ENCODE assay signal across 10 mouse cellular contexts in genomic region chr11:61564566-61564965, GRCm38 (mm10). TPM values are rescaled to one million over a fixed set of nuclear protein-coding genes. Genes with fewer than 3 reads are reported as not detected.
DNase-seq lines count a peak whose midpoint lies in the region; ATAC-seq and TF ChIP-seq lines count a peak whose summit lies in the region.
"Had no signal": no experiment of that assay in that cellular context is flagged by ENCODE, and none has a peak within 500 bp of the region (broad histone marks: within the 10 kb centered on the region; RNA-seq: fewer than 3 reads in every experiment).

No protein-coding gene starts in this region.

- H3K27me3 ChIP-seq in heart, adult 2 months (ENCODE audit: control insufficient read depth, insufficient read depth, low read length): no peaks in the 10 kb centered on the region
- no peaks in the 10 kb centered on the region for H3K27me3 ChIP-seq in heart, embryonic 10.5 days (ENCODE audit: insufficient read depth, poor library complexity, severe bottlenecking)
- H3K27me3 ChIP-seq in heart, postnatal 0 days (ENCODE audit: control insufficient read depth, insufficient read depth, low read length): no peaks in the 10 kb centered on the region

- no peak overlapping the region for H3K4me2 ChIP-seq in heart, postnatal 0 days (ENCODE audit: low read depth, low read length)

- peak; percentile 62 to 77 for DNase-seq in heart, adult 2 months
- DNase-seq in heart, embryonic 10.5 days (ENCODE audit: low spot score): no peak
- DNase-seq in 416B (ENCODE audit: low read depth): peak; percentile 5
- DNase-seq in heart, postnatal 0 days (ENCODE audit: low spot score): peak; percentile 19
- peak; percentile 77 for DNase-seq in skeletal muscle tissue, adult 2 months (ENCODE audit: low read depth, low spot score)

- H3K36me3 ChIP-seq in heart, adult 2 months (ENCODE audit: control insufficient read depth, insufficient read depth, low read length): peaks cover 48% of the 10 kb centered on the region
- no peaks in the 10 kb centered on the region for H3K36me3 ChIP-seq in heart, embryonic 10.5 days
- no peaks in the 10 kb centered on the region for H3K36me3 ChIP-seq in heart, postnatal 0 days (replicated peaks; ENCODE audit: control insufficient read depth, insufficient read depth, low read length)
- H3K36me3 ChIP-seq: G1E had no signal

- peak overlapping the region; percentile 62 for H3K27ac ChIP-seq in heart, adult 2 months
- H3K27ac ChIP-seq in heart, embryonic 10.5 days: no peak overlapping the region
- H3K27ac ChIP-seq in heart, postnatal 0 days (ENCODE audit: low read depth): 0 out of 2 replicates have a peak overlapping the region, but pooled peaks have one; percentile 9

- TF ChIP-seq EP300 in heart, adult 2 months (IDR thresholded peaks at IDR 0.05; ENCODE audit: insufficient read depth, low read depth, low read length): no peak
- TF ChIP-seq EP300 in heart, postnatal 0 days (IDR thresholded peaks at IDR 0.05; ENCODE audit: low read depth): no peak

- no peaks in the 10 kb centered on the region for H3K9me3 ChIP-seq in heart, embryonic 10.5 days
- no peaks in the 10 kb centered on the region for H3K9me3 ChIP-seq in heart, postnatal 0 days (replicated peaks; ENCODE audit: control insufficient read depth, low read length)
- H3K9me3 ChIP-seq: G1E had no signal

- peaks cover 19% of the 10 kb centered on the region for H3K79me2 ChIP-seq in heart, adult 2 months (replicated peaks; ENCODE audit: control insufficient read depth, insufficient read depth, low read length)

- intact Hi-C loops in heart, adult 2 months (cut with DNase I): no loop called here

- TF ChIP-seq POLR2A in heart, adult 2 months (IDR thresholded peaks at IDR 0.05; ENCODE audit: insufficient read depth, low read depth, low read length): no peak

- no peak overlapping the region for H3K4me3 ChIP-seq in heart, adult 2 months
- H3K4me3 ChIP-seq in heart, embryonic 10.5 days: no peak overlapping the region
- no peak overlapping the region for H3K4me3 ChIP-seq in heart, postnatal 0 days (ENCODE audit: low read depth, low read length)

- H3K4me1 ChIP-seq in heart, adult 2 months (ENCODE audit: control insufficient read depth, insufficient read depth, low read length): peaks cover 44% of the 10 kb centered on the region
- H3K4me1 ChIP-seq in heart, embryonic 10.5 days: peaks cover 42% of the 10 kb centered on the region
- peaks cover 28% of the 10 kb centered on the region; the same call in 1 of the 2 replicates for H3K4me1 ChIP-seq in heart, postnatal 0 days (ENCODE audit: control insufficient read depth, insufficient read depth)

- no peak for TF ChIP-seq CTCF in heart, adult 2 months (IDR thresholded peaks at IDR 0.05)
- TF ChIP-seq CTCF in heart, postnatal 0 days (IDR thresholded peaks at IDR 0.05; ENCODE audit: low read depth): no peak

- WGBS in heart, adult 2 months: 61% methylated on average over 2 of the region's 2 CpGs
- 87% methylated on average over 2 of the region's 2 CpGs for WGBS in heart, embryonic 10.5 days
- 85% methylated on average over 2 of the region's 2 CpGs for WGBS in heart, postnatal 0 days

- no peak overlapping the region for H3K9ac ChIP-seq in heart, adult 2 months (ENCODE audit: low read depth, low read length)
- H3K9ac ChIP-seq in heart, postnatal 0 days (replicated peaks; ENCODE audit: low read depth, low read length): no peak overlapping the region

- peak; percentile 68; the same call in 1 of the 2 replicates for ATAC-seq in cerebellum, adult (ENCODE audit: insufficient number of reproducible peaks, low FRiP score, low TSS enrichment)
- no peak for ATAC-seq in heart, postnatal 0 days (ENCODE audit: insufficient read depth, low read depth)
- ATAC-seq in megakaryocyte-erythroid progenitor cell, adult 5-6 weeks (replicated peaks; ENCODE audit: low FRiP score, low TSS enrichment, poor library complexity, severe bottlenecking): no peak
- no peak for ATAC-seq in granulocyte monocyte progenitor cell, adult 5-6 weeks (replicated peaks; ENCODE audit: poor library complexity, severe bottlenecking)

RNA-seq across cellular contexts. Expression of gene Epn2, which starts 14.9 kb away (rescaled TPM):
- total RNA-seq in heart, adult 2 months (2021): 10 to 100 TPM; 23.1 to 24.9 TPM
- 20.4 and 29.2 TPM in 2 replicates for polyA plus RNA-seq in heart, adult 2 months (2012; rRNA removed)
- 22.8 and 22.9 TPM in 2 replicates for polyA plus RNA-seq in heart, embryonic 10.5 days (2016; fragmentation: Nextera tagmentation; extraction: Ambion mirVana)
- 21.3 and 43.9 TPM in 2 replicates for total RNA-seq in heart, postnatal 0 days (2014; rRNA removed; ENCODE audit: low replicate concordance)
- 16.3 and 19.3 TPM in 2 replicates for polyA plus RNA-seq in heart, postnatal 0 days (2015; fragmentation: Nextera tagmentation; extraction: Ambion mirVana)
- total RNA-seq in megakaryocyte-erythroid progenitor cell, adult 5-6 weeks (2014; fragmentation: Nextera tagmentation): 2.2 TPM in 1 of 2 replicates, not detected in the other
- total RNA-seq in megakaryocyte-erythroid progenitor cell, adult 5-6 weeks (2017): 0.38 and 4.1 TPM in 2 replicates
- total RNA-seq in granulocyte monocyte progenitor cell, adult 5-6 weeks (2014; fragmentation: Nextera tagmentation): not detected in 2 replicates
- total RNA-seq in granulocyte monocyte progenitor cell, adult 5-6 weeks (2017): not detected in 2 replicates
- total RNA-seq: hematopoietic stem cell, adult 5-6 weeks had no signal

RNA-seq across cellular contexts. Expression of gene B9d1, which starts 59.6 kb away (rescaled TPM):
- 1 to 10 TPM; 8.0 to 9.3 TPM for total RNA-seq in heart, adult 2 months (2021)
- 10.6 and 15.6 TPM in 2 replicates for polyA plus RNA-seq in heart, adult 2 months (2012; rRNA removed)
- 14.5 and 21.5 TPM in 2 replicates for polyA plus RNA-seq in heart, embryonic 10.5 days (2016; fragmentation: Nextera tagmentation; extraction: Ambion mirVana)
- total RNA-seq in heart, postnatal 0 days (2014; rRNA removed; ENCODE audit: low replicate concordance): 11.6 and 34.6 TPM in 2 replicates
- 6.5 TPM in 2 replicates for polyA plus RNA-seq in heart, postnatal 0 days (2015; fragmentation: Nextera tagmentation; extraction: Ambion mirVana)
- 4.3 and 8.6 TPM in 2 replicates for total RNA-seq in megakaryocyte-erythroid progenitor cell, adult 5-6 weeks (2014; fragmentation: Nextera tagmentation)
- 3.4 and 10.4 TPM in 2 replicates for total RNA-seq in megakaryocyte-erythroid progenitor cell, adult 5-6 weeks (2017)
- total RNA-seq in granulocyte monocyte progenitor cell, adult 5-6 weeks (2014; fragmentation: Nextera tagmentation): 1.6 TPM in 1 of 2 replicates, not detected in the other
- total RNA-seq in granulocyte monocyte progenitor cell, adult 5-6 weeks (2017): not detected in 2 replicates
